Mouse (Mus musculus) WW6 (cell line): ENCODE measurements around the gene Hspb9.

Experiments used
- DNase-seq: peaks from one replicate; pipeline ENCODE4 v3.0.0-alpha.2; 2013; ENCODE audit warnings: low read depth, low spot score

The Hspb9 gene

DNA sequence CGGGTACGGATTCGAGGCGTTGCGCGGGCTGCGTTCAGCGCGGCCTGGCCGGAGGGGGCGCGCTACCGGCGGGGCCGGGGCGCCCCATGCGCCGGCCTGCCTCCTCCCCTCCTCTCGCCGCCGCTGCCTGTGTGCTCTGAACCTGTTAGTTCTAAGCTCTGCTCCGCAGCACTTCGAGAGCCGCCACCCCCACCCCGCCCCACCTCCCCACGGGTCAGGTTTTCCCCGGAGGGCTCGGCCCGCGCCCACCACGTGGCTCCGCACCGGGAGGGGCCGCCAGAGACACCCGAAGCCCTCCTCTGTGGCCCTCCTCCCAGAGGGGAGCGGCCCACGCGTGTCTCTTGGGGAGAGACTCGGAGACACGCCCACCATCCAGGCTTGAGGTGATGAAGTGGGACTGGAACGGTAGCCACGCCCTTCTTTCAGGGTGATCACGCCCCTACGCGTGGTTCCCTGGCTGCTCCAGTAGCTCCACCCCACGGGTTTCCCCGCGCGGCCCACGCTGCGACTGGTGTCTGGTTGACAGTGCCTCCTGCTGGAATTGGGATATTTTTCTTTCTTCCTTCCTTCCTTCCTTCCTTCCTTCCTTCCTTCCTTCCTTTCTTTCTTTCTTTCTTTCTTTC is 46.1 kb downstream of the Hspb9 start, which contains the start of gene Kcnh4:
Kcnh4 (minus strand) TSS at position 332 of the 623 bp plus-strand sequence.
- peak; percentile 74 for DNase-seq

GRCm38 (mm10) chr11:100761547-100762045 is 47.9 kb downstream of the Hspb9 start:
- peak; percentile 92 for DNase-seq

GRCm38 (mm10) chr11:100762831-100763230 is 49.2 kb downstream of the Hspb9 start, which contains the start of gene Hcrt:
Gene Hcrt, minus strand, starts transcription at chr11:100762931.
- DNase-seq, result no peak
